Mouse (Mus musculus) 3T3-L1 (cell line): ENCODE measurements around the gene Gm20388.

Experiments used
- DNase-seq: peaks from one replicate; pipeline ENCODE4 v3.0.0-alpha.2; 2015; ENCODE audit warnings: low read depth, low spot score

Gm20388 gene

GRCm38 (mm10) chr8:121180474-121181284, 1270.0 kb downstream of the Gm20388 start:
- DNase-seq: no peak

DNA sequence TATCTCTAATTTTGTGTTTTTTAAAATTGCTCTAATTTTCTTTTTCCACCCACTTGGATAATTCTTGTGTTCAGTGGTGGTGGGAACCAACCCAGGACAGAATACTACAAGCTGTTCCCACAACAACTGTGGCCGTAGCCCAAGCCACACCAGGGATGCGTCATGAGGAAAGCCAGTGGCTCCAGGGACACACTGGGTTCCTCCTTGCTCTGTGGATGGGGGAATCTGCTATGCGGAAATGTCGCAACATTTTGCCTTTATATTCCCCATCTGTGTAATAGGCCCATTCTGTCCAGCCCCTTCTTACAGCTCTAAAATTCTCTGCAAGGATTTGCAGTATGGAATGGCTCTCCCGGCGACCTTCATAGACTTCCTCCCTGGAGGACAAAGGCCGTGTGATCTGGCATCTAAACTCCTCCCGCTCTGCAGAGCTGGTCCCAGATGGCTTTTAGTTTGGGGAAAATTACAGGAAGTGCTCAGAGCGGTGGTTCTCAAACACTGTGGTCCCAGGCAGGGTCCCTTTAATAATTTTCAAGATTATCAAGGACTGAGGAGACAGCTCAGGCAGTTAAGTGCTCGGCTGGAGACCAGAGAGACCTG, 1270.7 kb downstream of the Gm20388 start:
- no peak for DNase-seq

- peak; percentile 91 for DNase-seq
Observed at GRCm38 (mm10) chr8:121187491-121188364, 1277.1 kb downstream of the Gm20388 start.

DNA sequence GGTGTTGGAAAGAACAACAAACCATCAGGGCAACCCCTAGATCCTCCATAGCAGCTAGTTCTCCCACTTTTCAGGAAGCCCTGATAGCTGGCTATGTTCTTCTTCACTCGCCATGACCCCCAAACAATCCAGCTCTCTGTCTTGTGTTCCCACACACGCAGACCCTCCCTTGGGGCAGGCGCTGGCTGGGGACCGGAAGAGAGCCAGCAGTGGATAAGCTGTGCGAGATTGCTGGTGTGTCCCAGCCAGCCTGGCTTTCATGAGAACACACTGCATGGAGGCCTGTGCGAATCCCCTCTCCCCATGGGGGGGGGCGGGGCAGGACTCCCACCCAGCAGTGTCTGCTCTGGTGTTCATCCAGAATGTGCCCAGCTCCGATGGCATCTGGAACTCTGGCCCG, 1278.4 kb downstream of the Gm20388 start:
- no peak for DNase-seq

- peak; percentile 6 for DNase-seq
Observed at GRCm38 (mm10) chr8:121192451-121192850, 1281.8 kb downstream of the Gm20388 start.

- peak; percentile 71 for DNase-seq
Observed at GRCm38 (mm10) chr8:121195970-121196369, 1285.3 kb downstream of the Gm20388 start.

DNA sequence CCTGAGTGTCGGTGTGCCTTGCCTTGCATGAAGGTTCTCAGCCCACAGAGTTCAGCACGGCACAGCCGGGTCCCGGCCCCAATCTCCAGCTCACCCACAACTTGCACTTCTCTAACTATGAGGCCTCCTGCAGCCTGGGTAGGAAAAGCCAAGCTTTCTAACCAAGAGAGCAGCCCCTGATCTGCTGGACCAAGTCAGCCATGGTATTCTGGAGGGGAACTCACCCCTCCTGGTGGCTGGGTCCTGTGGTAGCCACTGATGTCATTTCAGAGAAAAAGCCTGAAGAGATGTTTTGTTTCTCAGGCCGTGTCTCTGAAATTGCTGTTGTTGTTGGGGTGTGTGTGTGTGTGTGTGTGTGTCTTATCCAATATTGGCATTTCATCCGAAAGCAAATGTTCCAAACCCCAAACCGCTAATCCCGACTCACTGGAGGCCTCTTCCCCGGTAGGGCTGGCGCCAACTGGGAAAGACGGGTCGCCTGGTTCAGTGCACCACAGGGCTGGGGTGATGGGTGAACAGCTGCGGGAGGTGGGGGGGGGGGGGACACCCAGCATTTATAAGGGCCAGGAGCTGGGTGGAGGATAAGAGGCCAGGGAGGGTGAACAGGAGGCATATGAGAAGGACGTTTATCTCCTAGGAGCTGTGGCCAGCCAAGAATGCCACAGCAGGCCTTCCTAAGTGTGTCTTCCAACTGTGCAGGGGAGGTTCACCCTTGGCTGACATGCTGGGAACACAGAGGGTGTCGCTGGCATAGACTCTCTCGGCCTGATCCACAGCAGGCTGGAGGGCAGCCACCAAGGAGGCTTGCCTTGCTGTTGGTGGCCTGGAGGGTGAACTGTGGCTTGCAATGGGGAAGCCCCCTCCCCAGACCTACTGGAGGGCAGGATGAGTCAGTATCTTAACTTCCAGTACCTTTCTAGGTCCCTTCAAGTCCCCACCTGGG, 1286.4 kb downstream of the Gm20388 start:
- peak; percentile 41 for DNase-seq

DNA sequence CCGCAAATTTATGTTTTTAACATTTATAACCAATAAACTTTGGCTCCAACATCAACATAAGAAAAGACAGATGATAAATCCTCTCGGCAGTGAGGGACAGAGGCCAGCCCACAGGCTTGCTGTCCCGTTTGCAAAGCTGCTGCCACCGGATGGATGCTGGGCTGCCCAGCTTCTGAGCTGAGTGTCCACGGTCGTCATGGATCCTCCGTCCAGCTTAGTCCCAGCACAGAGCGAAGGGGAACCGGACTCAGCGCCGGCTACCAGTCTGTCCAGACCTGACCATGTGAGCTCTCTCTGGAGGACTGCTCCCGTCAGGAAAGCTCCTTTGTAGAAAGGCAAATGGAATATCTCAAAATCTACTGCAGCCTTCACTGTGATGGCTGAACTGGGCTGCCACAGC, 1289.4 kb downstream of the Gm20388 start:
- DNase-seq: no peak

GRCm38 (mm10) chr8:121200979-121201378, 1290.3 kb downstream of the Gm20388 start:
- DNase-seq: no peak

- no peak for DNase-seq
Observed at GRCm38 (mm10) chr8:121201651-121202050, 1291.0 kb downstream of the Gm20388 start.

DNA sequence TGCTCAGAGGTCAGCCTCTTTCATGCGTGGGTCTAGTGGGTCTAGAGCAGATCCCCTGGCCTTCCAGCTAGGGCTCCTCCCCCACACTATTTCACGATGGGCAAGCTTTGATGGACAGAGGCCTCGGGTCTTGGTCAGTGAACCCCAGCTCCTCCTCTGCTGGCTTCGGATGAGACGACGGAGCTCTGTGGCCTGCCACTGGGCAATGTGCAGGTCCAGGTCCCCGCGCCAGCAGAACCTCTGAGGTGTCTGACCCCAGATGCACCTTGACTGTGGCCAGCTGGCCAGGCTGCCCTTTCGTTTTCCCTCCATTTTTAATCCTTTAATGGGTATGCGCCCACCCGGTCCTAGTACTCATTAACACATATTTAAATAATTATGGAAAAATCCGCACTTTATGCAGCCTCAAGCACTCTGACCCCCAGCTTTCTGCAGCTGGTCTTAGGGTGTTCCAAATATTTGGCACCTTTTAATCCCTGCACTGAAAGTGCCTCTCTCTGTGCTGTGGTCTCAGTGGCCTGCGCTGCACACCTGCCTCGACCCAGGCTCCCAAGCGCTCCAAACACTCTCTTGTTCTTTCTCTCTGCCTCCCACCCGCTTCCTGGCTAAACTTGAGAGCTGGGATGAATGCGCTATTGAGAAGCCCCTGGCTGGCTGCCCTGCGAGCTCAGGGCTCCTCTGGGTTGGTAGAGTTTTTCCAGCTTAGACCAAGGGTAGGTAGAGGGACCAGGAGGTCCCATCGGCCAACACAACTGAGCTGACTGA, 1293.2 kb downstream of the Gm20388 start:
- no peak for DNase-seq

DNA sequence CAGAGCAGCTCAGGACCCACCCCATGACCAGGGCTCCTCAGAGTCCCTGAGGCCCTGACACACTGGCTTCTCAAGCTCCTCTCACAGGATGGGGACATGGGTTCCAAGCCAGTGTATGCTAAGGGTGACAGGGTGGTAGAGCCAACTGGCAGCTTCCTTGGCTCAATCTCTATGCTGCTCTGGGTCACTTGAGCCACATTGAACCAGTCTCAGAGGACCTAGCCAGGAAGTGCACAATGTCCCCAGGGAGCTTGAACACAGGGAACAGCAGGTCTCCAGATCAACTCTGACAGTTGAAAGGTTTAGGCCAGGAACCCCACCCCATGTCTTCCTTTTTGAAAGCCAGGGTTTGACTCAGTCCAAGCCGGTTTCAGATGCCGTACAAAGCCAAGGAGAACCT, 1296.5 kb downstream of the Gm20388 start:
- DNase-seq: no peak

DNA sequence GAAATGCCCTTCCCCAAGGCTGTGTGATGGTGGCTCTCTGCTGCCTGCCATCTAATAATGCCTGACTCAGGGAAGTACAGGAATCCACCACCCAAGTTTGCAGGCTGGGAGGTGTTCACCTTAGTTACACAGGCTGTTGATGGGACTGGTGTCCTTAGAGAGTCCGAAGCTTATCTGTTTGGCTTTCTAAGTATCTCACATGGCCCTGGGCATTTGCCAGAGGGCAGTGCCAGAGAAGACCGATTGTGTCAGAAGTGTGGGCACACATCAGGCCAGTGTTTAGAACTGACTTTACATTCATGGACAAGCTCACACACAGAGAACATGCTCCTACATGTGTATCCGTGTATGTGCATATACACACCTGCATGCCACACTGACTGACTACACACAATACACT, 1300.0 kb downstream of the Gm20388 start:
- DNase-seq: no peak

- DNase-seq: no peak
Observed at GRCm38 (mm10) chr8:121213236-121213635, 1302.6 kb downstream of the Gm20388 start.

GRCm38 (mm10) chr8:121213651-121214050, 1303.0 kb downstream of the Gm20388 start:
- no peak for DNase-seq

- no peak for DNase-seq
Observed at GRCm38 (mm10) chr8:121214975-121215374, 1304.3 kb downstream of the Gm20388 start.

DNA sequence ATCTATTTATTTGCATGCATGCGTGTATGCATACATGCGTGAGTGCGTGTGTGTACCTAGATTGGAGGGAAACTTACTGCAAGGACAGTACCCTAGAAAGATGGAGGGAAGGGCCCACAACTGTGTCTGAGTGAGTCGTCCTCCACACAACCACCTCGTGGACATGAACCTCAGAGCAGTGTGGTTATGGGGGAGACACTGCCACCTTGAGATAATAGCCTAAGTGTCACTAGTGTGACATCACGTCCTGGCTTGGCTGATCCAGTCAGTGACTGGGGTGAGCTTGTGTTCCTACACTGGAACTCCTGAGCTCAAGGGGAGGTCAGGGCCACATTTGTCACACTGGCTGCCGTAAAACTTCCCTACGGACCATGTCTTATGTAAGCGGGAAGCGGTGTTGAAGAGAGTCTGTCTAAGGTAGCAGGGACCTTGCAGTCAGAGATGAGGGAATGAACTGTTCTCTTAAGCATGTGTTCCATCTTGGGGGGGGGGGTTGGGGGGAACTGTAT, 1305.9 kb downstream of the Gm20388 start:
- no peak for DNase-seq

DNA sequence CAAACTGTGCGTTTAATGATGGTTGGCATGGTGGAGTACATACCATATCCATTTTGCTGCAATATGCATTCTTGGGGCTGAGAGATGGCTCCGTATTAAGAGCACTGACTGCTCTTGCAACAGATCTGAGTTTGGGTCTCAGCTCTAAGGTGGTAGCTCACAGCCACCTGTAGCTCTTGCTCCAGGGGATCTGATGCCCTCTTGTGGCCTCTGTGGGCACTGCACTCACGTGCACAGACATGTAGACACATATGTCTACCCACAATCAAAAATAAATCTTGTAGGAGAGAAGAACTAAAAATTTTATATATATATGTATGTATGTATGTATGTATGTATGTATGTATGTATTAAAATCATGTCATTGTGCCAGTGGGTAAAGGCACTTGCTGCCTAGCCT, 1307.8 kb downstream of the Gm20388 start:
- DNase-seq: peak; percentile 19

GRCm38 (mm10) chr8:121220103-121220899, 1309.7 kb downstream of the Gm20388 start:
- no peak for DNase-seq
